Mouse (Mus musculus) thymus, postnatal 0 days (tissue): ENCODE data around the gene Lcor. TPM values are rescaled to one million over a fixed set of nuclear protein-coding genes. Genes with fewer than 3 reads are reported as not detected.

Experiments used
- DNase-seq: peaks from one replicate; pipeline ENCODE4 v3.0.0-alpha.2; 2015; ENCODE audit warnings: low spot score
- polyA plus RNA-seq: library from polyadenylated mRNA; unstranded; fragments of >200 nt; fragmentation: Nextera tagmentation; extraction: Ambion mirVana; gene quantifications from 2 replicates; pipeline ENCODE4 v1.2.1, GENCODE M21; 2015

The Lcor gene
- polyA plus RNA-seq, 1 experiment from 2014 or later, result 13.0 TPM

DNA sequence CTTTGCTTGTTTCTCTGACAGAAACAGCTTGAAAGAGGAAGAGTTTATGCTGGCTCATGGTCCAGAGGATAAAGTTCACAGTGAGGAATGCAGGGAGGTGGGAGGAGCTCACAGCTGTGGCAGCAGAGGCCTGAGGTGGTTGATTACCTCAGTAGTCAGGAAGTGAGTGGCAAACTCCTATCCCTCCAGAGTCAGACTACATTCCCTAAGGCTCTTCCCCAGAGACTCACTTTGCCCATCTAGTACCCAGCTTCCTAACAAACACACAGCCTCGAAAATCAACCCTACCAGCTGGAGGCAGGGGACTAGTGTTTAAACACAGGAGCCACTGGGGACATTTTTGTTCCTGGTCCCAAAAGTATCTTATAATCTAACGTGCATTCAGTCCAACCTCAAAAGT lies 7.5 kb upstream of the Lcor start:
- DNase-seq, result no peak

- no peak for DNase-seq
These were observed 5.7 kb upstream of the Lcor start for GRCm38 (mm10) chr19:41476530-41477249.

- DNase-seq, result peak; percentile 63
These were observed 1.2 kb upstream of the Lcor start for GRCm38 (mm10) chr19:41481030-41481886.

DNA sequence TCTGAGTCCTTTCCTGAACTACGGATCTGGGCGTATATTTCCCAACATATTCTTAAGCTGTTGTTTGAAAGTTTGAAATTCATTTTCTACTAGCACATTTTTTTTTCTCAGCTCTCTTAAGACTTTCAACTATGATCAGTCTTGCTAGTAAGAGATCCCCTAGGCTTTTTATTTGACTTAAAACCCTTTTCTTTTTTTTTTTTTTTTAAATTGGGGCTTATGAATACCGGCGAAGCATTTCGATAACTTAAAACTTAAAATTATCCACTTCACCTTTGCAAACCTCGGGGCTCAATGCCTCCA lies 599 bp upstream of the Lcor start:
- no peak for DNase-seq

- DNase-seq, result peak; percentile 89
These were observed 540 bp downstream of the Lcor start for GRCm38 (mm10) chr19:41482909-41483444.

- DNase-seq, result no peak
These were observed 1.1 kb downstream of the Lcor start for GRCm38 (mm10) chr19:41483445-41484040.

GRCm38 (mm10) chr19:41484361-41484760 lies 1.9 kb downstream of the Lcor start:
- DNase-seq, result no peak

- DNase-seq, result no peak
These were observed 13.1 kb downstream of the Lcor start for GRCm38 (mm10) chr19:41495382-41496032.

DNA sequence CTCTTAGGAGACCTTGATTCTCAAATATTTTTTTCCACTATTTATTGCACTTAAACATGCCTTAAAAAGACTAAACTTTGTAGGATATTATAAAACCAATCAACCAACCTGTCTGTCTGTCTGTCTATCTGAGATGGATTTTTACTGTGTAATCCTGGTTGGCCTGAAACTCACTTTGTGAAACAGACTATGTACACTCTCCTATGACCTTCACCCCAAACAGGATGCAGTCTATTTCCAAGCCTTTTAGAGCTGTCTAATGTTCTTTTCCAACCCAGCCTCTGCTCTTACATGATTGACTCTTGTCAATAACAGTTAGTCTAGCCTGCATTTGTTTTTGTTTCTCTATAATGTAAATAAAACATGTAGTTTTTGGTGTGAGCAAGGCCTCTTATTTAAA lies 13.6 kb downstream of the Lcor start:
- no peak for DNase-seq

GRCm38 (mm10) chr19:41507872-41508271 lies 25.4 kb downstream of the Lcor start:
- DNase-seq, result no peak

GRCm38 (mm10) chr19:41514836-41515235 lies 32.4 kb downstream of the Lcor start:
- no peak for DNase-seq

DNA sequence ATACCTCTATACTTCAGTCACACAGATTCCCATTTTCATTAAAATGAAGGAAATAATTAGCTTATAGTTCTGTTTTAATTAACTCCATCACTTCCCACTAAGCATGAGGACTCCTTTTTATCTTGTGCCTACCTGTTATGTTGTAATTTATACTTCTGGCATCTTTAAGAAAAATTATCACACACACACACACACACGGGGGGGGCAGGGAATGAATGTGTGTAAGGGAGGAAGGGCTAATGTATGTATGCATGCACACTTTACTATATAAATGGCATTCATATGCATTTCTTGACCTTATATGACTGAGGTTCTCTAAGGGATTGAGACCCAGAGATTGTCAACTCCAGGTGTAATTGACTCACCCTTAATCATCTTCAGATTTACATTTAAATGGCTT lies 33.1 kb downstream of the Lcor start:
- DNase-seq, result no peak

- DNase-seq, result no peak
These were observed 34.6 kb downstream of the Lcor start for GRCm38 (mm10) chr19:41517006-41517405.

DNA sequence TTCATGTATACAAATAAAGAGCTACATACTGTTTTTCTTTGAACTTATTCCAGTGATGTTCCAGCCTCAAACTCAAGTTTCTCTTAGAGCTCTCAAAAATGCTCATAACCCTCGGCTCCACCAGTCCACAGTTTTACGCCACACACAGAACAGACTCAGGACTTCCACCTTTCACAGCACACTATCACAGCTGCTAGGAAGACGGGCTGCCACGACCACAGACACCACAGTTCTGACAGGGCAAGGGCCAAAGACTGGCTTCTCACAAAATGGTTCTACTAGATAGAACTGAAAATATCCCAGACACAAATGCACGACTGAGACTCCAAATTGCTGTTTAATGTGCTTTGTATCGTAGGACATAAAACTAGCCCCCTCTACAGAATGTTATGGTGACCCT lies 36.7 kb downstream of the Lcor start:
- peak; percentile 5 for DNase-seq

GRCm38 (mm10) chr19:41522246-41522645 lies 39.8 kb downstream of the Lcor start:
- DNase-seq, result no peak

DNA sequence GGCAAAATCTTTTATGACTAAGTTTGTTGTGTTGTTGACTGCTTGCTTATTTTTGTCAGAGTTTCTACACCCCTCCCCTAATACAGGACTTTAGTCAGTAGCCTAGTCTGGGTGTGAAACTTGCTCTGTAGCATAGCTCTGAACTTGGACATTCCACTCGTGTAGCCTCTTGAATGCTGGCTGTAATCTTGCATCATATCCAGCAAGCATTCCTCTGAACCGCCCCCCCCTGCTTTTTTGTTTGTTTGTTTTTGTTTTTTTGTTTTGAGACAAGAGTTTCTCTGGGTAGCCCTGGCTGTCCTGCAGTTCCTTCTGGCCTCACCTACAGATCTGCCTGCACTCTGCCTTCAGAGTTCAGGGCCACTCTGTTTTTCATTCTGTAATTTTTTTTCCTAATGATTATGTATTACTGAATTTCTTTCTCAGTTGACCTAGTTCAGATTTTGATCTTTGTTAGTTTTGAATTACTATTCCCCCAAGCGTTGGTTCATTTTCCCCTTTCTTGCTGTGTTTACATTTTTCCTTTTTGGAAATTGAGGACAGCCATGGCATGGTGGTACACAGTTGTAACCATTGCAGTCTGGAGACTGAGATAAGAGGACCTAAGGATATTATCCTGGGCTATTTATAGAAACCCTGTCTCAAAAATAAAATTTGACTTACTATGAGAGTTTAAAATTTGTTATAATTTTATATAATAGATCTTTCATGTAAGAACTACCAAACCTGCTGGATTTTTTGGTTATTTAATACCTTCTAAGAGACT lies 41.5 kb downstream of the Lcor start:
- no peak for DNase-seq

- no peak for DNase-seq
These were observed 46.7 kb downstream of the Lcor start for GRCm38 (mm10) chr19:41529169-41529568.

GRCm38 (mm10) chr19:41534021-41534420 lies 51.6 kb downstream of the Lcor start:
- DNase-seq, result no peak

- no peak for DNase-seq
These were observed 74.5 kb downstream of the Lcor start for GRCm38 (mm10) chr19:41556981-41557380.

DNA sequence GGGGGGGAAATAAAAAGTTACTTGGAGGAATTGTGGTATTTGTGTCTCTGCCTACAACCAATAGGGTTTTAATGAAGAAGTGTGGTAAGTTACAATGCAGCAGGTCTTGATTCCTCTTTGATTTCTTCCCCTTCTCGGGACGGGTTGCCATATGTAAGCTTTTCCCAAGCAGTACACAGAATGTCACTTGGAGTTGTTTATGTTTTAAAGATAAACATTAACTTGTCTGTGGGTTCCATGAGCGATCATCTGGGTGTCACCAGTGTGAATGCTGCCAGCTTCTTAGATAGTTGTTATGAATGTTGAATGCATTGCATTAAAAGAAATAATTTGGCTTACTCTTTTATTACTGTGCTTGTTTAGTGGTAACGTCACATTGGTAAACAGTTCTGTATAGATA lies 75.1 kb downstream of the Lcor start:
- DNase-seq, result no peak
